Comparison of ENCODE assay signal across 14 mouse cellular contexts in genomic region chrX:11880972-11881371, GRCm38 (mm10).
DNase-seq lines count a peak whose midpoint lies in the region; ATAC-seq lines count a peak whose summit lies in the region.
"Had no signal": no experiment of that assay in that cellular context is flagged by ENCODE, and none has a peak within 500 bp of the region (broad histone marks: within the 10 kb centered on the region; RNA-seq: fewer than 3 reads in every experiment).

No protein-coding gene starts in this region.

- peak; percentile 57; the same call in 1 of the 2 replicates for ATAC-seq in hindbrain, embryonic 14.5 days (ENCODE audit: low FRiP score)
- ATAC-seq: forebrain, embryonic 16.5 days had no signal

- H3K36me3 ChIP-seq in hindbrain, embryonic 14.5 days (replicated peaks; ENCODE audit: control insufficient read depth, insufficient read depth) = no peaks in the 10 kb centered on the region
- no peaks in the 10 kb centered on the region for H3K36me3 ChIP-seq in hindbrain, embryonic 10.5 days
- no peaks in the 10 kb centered on the region for H3K36me3 ChIP-seq in macrophage (ENCODE audit: inconsistent target)
- H3K36me3 ChIP-seq: embryonic facial prominence, embryonic 15.5 days; neural tube, embryonic 13.5 days had no signal

- WGBS in hindbrain, embryonic 14.5 days = 63% methylated on average over 1 of the region's 1 CpGs
- WGBS in hindbrain, embryonic 10.5 days = 76% methylated on average over 1 of the region's 1 CpGs
- WGBS in macrophage (ENCODE audit: missing documents) = 20% methylated on average over 1 of the region's 1 CpGs

- no peak overlapping the region for H3K4me3 ChIP-seq in hindbrain, embryonic 14.5 days (replicated peaks; ENCODE audit: low read length)
- H3K4me3 ChIP-seq in hindbrain, embryonic 10.5 days = no peak overlapping the region
- no peak overlapping the region for H3K4me3 ChIP-seq in macrophage (ENCODE audit: inconsistent target)
- H3K4me3 ChIP-seq: embryonic facial prominence, embryonic 15.5 days; left cerebral cortex, adult 2 months; neural tube, embryonic 13.5 days had no signal

- no peaks in the 10 kb centered on the region for H3K9me3 ChIP-seq in hindbrain, embryonic 14.5 days (ENCODE audit: control insufficient read depth, low read length)
- no peaks in the 10 kb centered on the region for H3K9me3 ChIP-seq in hindbrain, embryonic 10.5 days
- H3K9me3 ChIP-seq: embryonic facial prominence, embryonic 15.5 days; neural tube, embryonic 13.5 days had no signal

- H3K9ac ChIP-seq in hindbrain, embryonic 14.5 days = no peak overlapping the region
- H3K9ac ChIP-seq: embryonic facial prominence, embryonic 15.5 days; neural tube, embryonic 13.5 days had no signal

- H3K79me2 ChIP-seq in macrophage (ENCODE audit: inconsistent target) = no peaks in the 10 kb centered on the region

- H3K27me3 ChIP-seq in hindbrain, embryonic 14.5 days (ENCODE audit: control insufficient read depth, insufficient read depth, low read length) = peaks cover 14% of the 10 kb centered on the region; the same call in 1 of the 2 replicates
- H3K27me3 ChIP-seq in hindbrain, embryonic 10.5 days (ENCODE audit: insufficient read depth, poor library complexity, severe bottlenecking) = peaks cover 75% of the 10 kb centered on the region

- H3K4me1 ChIP-seq in hindbrain, embryonic 14.5 days (replicated peaks; ENCODE audit: control insufficient read depth, insufficient read depth, low read length) = no peaks in the 10 kb centered on the region
- no peaks in the 10 kb centered on the region for H3K4me1 ChIP-seq in hindbrain, embryonic 10.5 days (replicated peaks)
- H3K4me1 ChIP-seq: embryonic facial prominence, embryonic 15.5 days; neural tube, embryonic 13.5 days had no signal

- H3K27ac ChIP-seq in hindbrain, embryonic 14.5 days = no peak overlapping the region
- no peak overlapping the region for H3K27ac ChIP-seq in hindbrain, embryonic 10.5 days
- H3K27ac ChIP-seq in macrophage = peak overlapping the region; percentile 24; the same call in 1 of the 2 replicates
- H3K27ac ChIP-seq: embryonic facial prominence, embryonic 15.5 days; left cerebral cortex, adult 2 months; neural tube, embryonic 13.5 days had no signal

- H3K4me2 ChIP-seq in hindbrain, embryonic 14.5 days (replicated peaks) = no peak overlapping the region
- H3K4me2 ChIP-seq: embryonic facial prominence, embryonic 15.5 days; neural tube, embryonic 13.5 days had no signal

- DNase-seq in hindbrain, embryonic 14.5 days (ENCODE audit: low spot score) = no peak
- DNase-seq in hindbrain, embryonic 10.5 days (ENCODE audit: low spot score) = no peak
- DNase-seq in spleen, postnatal 36 days (ENCODE audit: low spot score in 2 of 2) = peak; percentile 17 to 23
- DNase-seq in spleen, postnatal 4 days (ENCODE audit: low spot score in 2 of 2) = no peak
- DNase-seq in T-cell, adult 2 months (ENCODE audit: low spot score) = no peak
- no peak for DNase-seq in gastrocnemius, adult 8-10 months (ENCODE audit: low spot score in 2 of 2)
- no peak for DNase-seq in yolk sac, embryonic 10.5 days (ENCODE audit: low spot score)
- DNase-seq: kidney, adult 18-20 months; right cerebral cortex, postnatal 14 days had no signal

Comparison
In these comparisons a context has a peak if more than half of its experiments do, and no peak if none do; other contexts are left out.
1. DNase-seq: peak in spleen, postnatal 36 days (2 of 2); none in hindbrain, embryonic 14.5 days (single experiment), hindbrain, embryonic 10.5 days (single experiment), spleen, postnatal 4 days (0 of 2), T-cell, adult 2 months (single experiment), gastrocnemius, adult 8-10 months (0 of 2) and yolk sac, embryonic 10.5 days (single experiment).